Mouse (Mus musculus): Measurements from ENCODE around the gene Gm16181. TPM values are rescaled to one million over a fixed set of nuclear protein-coding genes. Genes with fewer than 3 reads are reported as not detected.
A peak's percentile ranks its signal among the peaks of the same experiment; 100 is the strongest.

Gene Gm16181
- polyA plus RNA-seq, 1 experiment from 2014 or later: 0.46 TPM

DNA sequence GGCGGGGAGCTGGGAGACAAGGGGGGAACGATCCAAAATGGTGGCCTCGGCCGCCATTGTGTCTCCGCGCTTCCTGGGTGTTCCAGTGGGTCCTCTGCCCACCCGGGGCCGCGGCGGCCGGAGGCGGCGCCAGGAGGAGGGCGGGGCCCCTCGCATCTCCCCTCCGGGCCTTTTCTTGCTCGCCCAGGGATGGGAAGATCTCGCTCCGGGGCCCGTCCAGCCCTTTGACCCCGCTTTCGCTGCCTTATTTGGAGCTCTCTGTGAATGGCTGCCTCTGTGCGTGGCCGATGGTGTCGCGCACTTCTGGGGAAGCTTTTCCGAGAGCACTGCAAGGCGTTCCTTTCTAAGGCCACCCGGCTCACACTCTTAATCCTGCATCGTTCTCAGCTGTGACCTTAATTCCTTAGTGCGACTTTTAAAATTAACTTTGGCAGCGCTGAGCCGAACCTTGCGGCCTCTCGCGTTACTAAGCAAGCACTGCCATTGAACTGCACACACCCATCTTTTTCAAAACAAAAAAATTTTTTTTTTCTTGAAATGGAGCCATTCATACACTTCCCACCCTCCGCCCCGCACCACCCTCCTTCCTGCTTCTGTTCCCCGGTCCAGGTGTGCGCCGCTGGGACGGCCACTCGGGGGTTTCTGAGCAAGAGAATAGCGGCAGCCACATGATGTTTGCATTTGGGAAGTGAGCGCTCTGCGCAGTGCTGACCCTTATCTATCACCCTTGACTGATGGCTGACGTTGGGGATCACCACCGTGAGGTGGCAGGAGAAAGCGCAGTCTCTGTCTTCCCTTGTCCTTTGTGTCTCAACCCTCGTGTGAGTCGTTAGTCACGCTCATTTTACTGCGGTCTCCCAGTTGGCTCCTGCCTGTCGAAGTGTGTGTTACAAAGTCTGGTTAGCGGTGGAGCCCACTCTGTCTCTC lies 21.6 kb downstream of the Gm16181 start:
- under 1% methylated on average over 55 of the region's 55 CpGs for WGBS
- peak overlapping the region; percentile 99 for H3K9ac ChIP-seq (ENCODE audit: low read depth, low read length)
- no peaks in the 10 kb centered on the region for H3K9me3 ChIP-seq (ENCODE audit: control insufficient read depth, low read length)
- H3K4me2 ChIP-seq (ENCODE audit: low read depth, low read length): peak overlapping the region; percentile 93
- no peaks in the 10 kb centered on the region for H3K27me3 ChIP-seq (replicated peaks; ENCODE audit: control insufficient read depth, insufficient read depth, low read length)
- H3K36me3 ChIP-seq (ENCODE audit: control insufficient read depth, insufficient read depth, low read length): peaks cover 34% of the 10 kb centered on the region
- peak overlapping the region; percentile 99 for H3K27ac ChIP-seq (ENCODE audit: low read length)
- peaks cover 45% of the 10 kb centered on the region for H3K4me1 ChIP-seq (ENCODE audit: control insufficient read depth, insufficient read depth, low read length)
- peak overlapping the region; percentile 83 for H3K4me3 ChIP-seq (ENCODE audit: low read length)
- peak; percentile 53 for ATAC-seq

DNA sequence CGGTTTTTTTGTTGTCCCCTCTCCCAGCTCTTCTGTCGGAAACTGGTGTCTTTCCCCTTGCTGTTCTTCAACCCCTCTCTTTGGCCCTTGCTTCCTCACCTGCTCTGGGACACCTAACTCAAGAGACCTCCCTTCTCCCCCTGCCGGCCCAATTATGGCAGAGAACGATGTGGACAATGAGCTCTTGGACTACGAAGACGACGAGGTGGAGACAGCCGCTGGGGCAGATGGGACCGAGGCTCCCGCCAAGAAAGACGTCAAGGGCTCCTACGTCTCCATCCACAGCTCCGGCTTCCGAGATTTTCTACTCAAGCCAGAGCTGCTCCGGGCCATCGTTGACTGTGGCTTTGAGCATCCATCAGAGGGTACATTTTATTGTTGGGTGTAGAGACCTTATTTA lies 22.5 kb downstream of the Gm16181 start:
- Histone ChIP-seq H3K4me2 (ENCODE audit: low read depth, low read length) (peak overlapping the region; percentile 93), H3K4me3 (ENCODE audit: low read length) (peak overlapping the region; percentile 83), H3K36me3 (ENCODE audit: control insufficient read depth, insufficient read depth, low read length) (peaks cover 40% of the 10 kb centered on the region), H3K27ac (ENCODE audit: low read length) (peak overlapping the region; percentile 99), H3K4me1 (ENCODE audit: control insufficient read depth, insufficient read depth, low read length) (peaks cover 51% of the 10 kb centered on the region), H3K9me3 (ENCODE audit: control insufficient read depth, low read length) (no peaks in the 10 kb centered on the region), H3K27me3 (replicated peaks; ENCODE audit: control insufficient read depth, insufficient read depth, low read length) (no peaks in the 10 kb centered on the region), H3K9ac (ENCODE audit: low read depth, low read length) (peak overlapping the region; percentile 99)
- ATAC-seq: no peak
- WGBS: 1% methylated on average over 16 of the region's 16 CpGs

DNA sequence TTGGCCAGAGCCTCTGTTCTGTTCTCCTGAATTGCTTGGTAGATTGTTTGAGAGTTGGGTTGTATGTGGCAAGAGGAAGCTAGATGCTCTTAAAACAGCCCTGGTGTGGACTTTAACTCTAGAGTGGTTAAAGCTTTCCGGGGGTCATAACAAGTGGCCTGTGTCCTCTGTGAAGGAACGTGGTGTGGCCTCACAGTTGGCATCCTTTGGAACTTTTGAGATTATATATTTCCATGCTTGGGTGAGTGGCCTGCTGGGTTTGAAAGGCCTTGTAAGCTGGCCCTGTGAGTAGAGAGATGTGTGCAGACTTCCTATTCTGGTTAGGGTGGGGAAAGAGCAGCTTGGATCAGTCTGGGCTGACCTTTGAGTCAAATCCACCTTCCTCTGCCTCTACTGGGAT lies 24.4 kb downstream of the Gm16181 start:
- Histone ChIP-seq H3K36me3 (ENCODE audit: control insufficient read depth, insufficient read depth, low read length) (peaks cover 55% of the 10 kb centered on the region), H3K9me3 (ENCODE audit: control insufficient read depth, low read length) (no peaks in the 10 kb centered on the region), H3K27ac (ENCODE audit: low read length) (peak overlapping the region; percentile 31; the same call in 1 of the 2 replicates), H3K4me1 (ENCODE audit: control insufficient read depth, insufficient read depth, low read length) (peaks cover 51% of the 10 kb centered on the region), H3K9ac (ENCODE audit: low read depth, low read length) (peak overlapping the region; percentile 99; the same call in 1 of the 2 replicates), H3K4me2 (ENCODE audit: low read depth, low read length) (peak overlapping the region; percentile 93), H3K4me3 (ENCODE audit: low read length) (peak overlapping the region; percentile 4; the same call in 1 of the 2 replicates), H3K27me3 (replicated peaks; ENCODE audit: control insufficient read depth, insufficient read depth, low read length) (no peaks in the 10 kb centered on the region)
- 82% methylated on average over 2 of the region's 2 CpGs for WGBS
- no peak for ATAC-seq

DNA sequence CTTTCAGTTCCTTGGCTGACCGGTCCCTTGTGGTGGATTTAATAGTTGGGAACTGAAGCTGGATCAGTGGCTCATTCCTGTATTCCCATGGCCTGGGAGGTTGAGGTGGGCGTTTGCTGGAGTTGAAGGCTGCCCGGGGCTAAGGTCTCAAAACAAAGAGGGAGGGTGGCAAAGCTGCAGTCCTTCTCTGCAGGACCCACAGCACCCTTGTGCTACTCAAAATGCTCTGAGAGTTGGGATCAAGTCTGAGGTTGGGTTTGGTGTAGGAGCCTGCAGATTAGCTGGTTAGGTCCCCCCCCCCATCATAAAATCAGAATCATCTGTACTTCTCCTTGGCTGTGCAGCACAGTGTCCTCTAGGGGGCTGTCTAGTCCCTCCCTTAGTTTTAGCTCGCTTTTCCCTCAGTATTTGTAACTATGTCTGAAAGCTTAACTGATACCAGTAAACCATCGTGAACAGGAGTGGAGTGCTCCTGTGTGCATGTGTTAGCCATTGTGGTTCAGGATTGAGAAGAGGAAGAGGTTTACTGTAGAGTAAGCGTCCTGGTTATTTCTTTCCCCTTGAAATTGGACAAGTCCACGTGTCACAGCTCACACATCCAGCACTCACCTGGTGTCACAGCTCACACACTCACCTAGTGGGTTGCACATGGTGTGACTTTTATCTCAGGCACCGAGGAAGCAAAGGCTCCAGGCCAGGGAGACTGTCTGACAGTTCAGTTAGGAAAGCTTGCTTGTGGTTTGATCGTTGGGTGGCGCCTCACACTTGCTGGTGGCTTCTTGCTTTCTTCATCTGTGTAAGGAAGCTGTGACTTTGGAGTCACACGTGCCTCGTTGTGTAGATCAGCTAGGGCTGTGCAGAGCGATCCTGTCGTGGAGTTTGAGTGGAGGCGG lies 25.3 kb downstream of the Gm16181 start:
- H3K4me3 ChIP-seq (ENCODE audit: low read length): no peak overlapping the region
- no peaks in the 10 kb centered on the region for H3K27me3 ChIP-seq (replicated peaks; ENCODE audit: control insufficient read depth, insufficient read depth, low read length)
- peaks cover 62% of the 10 kb centered on the region for H3K36me3 ChIP-seq (ENCODE audit: control insufficient read depth, insufficient read depth, low read length)
- ATAC-seq: no peak
- peaks cover 45% of the 10 kb centered on the region for H3K4me1 ChIP-seq (ENCODE audit: control insufficient read depth, insufficient read depth, low read length)
- H3K9ac ChIP-seq (ENCODE audit: low read depth, low read length): no peak overlapping the region
- 76% methylated on average over 15 of the region's 15 CpGs for WGBS
- H3K9me3 ChIP-seq (ENCODE audit: control insufficient read depth, low read length): no peaks in the 10 kb centered on the region
- peak overlapping the region; percentile 17; the same call in 1 of the 2 replicates for H3K4me2 ChIP-seq (ENCODE audit: low read depth, low read length)
- H3K27ac ChIP-seq (ENCODE audit: low read length): no peak overlapping the region

DNA sequence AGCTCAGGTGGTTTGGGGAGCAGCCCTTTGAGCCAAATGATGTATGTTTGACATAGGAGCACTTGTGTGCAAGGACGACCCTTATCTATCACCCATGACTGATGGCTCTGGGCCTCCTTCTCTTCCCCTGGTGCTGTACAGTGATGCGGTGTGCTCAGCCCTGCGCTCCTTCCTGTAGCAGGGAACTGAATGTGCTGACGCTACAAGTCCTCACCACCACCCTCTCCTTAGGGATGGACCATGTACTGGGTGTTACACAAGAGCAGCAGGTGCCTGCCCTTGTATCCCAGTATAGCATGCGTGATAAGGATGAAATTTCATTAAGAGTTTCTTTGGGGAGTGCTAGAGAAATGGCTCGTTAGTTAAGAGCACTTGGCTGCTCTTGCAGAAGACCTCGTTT lies 26.5 kb downstream of the Gm16181 start:
- H3K27ac ChIP-seq (ENCODE audit: low read length): no peak overlapping the region
- no peaks in the 10 kb centered on the region for H3K9me3 ChIP-seq (ENCODE audit: control insufficient read depth, low read length)
- peaks cover 44% of the 10 kb centered on the region for H3K4me1 ChIP-seq (ENCODE audit: control insufficient read depth, insufficient read depth, low read length)
- no peak overlapping the region for H3K4me2 ChIP-seq (ENCODE audit: low read depth, low read length)
- no peak overlapping the region for H3K4me3 ChIP-seq (ENCODE audit: low read length)
- peak; percentile 38; the same call in 1 of the 2 replicates for ATAC-seq
- no peak overlapping the region for H3K9ac ChIP-seq (ENCODE audit: low read depth, low read length)
- 80% methylated on average over 7 of the region's 7 CpGs for WGBS
- H3K27me3 ChIP-seq (replicated peaks; ENCODE audit: control insufficient read depth, insufficient read depth, low read length): no peaks in the 10 kb centered on the region
- peaks cover 67% of the 10 kb centered on the region for H3K36me3 ChIP-seq (ENCODE audit: control insufficient read depth, insufficient read depth, low read length)

DNA sequence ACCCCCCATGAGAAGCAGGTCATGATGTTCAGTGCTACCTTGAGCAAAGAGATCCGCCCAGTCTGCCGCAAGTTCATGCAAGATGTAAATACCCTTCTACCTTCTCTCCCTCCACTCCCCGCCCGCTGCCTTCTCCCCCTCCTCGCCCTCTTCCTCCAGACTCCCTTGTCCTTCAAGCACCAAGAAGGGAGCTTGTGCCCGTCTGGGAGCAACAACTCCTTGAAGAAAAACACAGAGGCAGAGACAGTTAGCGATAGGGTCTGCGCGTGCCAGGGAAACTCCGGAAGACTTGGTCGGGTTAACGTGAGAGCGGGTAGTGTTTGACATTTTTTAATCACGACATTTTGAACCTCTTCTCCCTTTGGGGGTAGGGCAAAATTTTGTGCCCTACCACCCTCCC lies 28.4 kb downstream of the Gm16181 start:
- Histone ChIP-seq H3K27ac (ENCODE audit: low read length) (no peak overlapping the region), H3K9ac (ENCODE audit: low read depth, low read length) (no peak overlapping the region), H3K27me3 (replicated peaks; ENCODE audit: control insufficient read depth, insufficient read depth, low read length) (no peaks in the 10 kb centered on the region), H3K4me1 (ENCODE audit: control insufficient read depth, insufficient read depth, low read length) (peaks cover 33% of the 10 kb centered on the region), H3K36me3 (ENCODE audit: control insufficient read depth, insufficient read depth, low read length) (peaks cover 73% of the 10 kb centered on the region), H3K4me2 (ENCODE audit: low read depth, low read length) (no peak overlapping the region), H3K4me3 (ENCODE audit: low read length) (no peak overlapping the region), H3K9me3 (ENCODE audit: control insufficient read depth, low read length) (no peaks in the 10 kb centered on the region)
- ATAC-seq: no peak
- WGBS: 84% methylated on average over 14 of the region's 14 CpGs

DNA sequence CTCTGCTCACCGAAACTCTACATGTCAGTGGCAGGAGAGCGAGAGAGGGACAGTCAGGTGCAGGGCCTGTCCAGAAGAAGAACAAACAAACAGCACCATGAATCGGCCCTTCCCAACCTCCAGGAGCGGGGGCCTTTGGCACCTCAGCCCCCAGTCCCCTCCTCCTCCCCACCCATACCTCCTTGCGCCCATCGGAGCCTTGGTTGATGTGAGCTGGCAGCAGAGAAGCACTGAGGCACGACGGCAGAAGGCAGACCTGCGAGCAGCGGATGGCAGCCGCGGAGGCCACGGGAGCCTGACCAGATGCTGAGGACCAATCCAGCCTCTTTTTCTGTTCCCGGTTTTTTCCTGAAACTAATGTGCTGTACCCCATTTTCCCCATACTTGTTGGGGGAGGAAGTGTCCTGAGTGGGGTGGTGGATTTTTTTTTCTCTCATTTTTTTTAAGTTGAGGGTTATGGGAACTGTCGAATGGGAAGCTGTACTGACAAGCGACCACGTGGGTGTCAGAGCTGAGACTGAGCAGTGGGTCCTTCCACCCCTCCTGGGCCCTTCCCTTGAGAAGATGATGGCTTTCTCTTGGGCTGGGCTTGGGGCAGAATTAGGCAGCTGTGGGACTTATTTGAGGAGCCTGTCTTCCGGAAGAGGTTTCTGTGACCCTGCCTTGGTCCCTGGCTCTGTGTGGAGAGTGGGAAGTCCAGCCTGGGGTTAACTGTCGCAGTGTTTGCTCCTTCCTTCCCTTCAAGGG lies 29.0 kb downstream of the Gm16181 start:
- Histone ChIP-seq H3K27me3 (replicated peaks; ENCODE audit: control insufficient read depth, insufficient read depth, low read length) (no peaks in the 10 kb centered on the region), H3K4me3 (ENCODE audit: low read length) (no peak overlapping the region), H3K36me3 (ENCODE audit: control insufficient read depth, insufficient read depth, low read length) (peaks cover 68% of the 10 kb centered on the region), H3K9me3 (ENCODE audit: control insufficient read depth, low read length) (no peaks in the 10 kb centered on the region), H3K4me1 (ENCODE audit: control insufficient read depth, insufficient read depth, low read length) (peaks cover 27% of the 10 kb centered on the region), H3K27ac (ENCODE audit: low read length) (no peak overlapping the region), H3K9ac (ENCODE audit: low read depth, low read length) (no peak overlapping the region), H3K4me2 (ENCODE audit: low read depth, low read length) (no peak overlapping the region)
- no peak for ATAC-seq
- WGBS: 81% methylated on average over 19 of the region's 19 CpGs

DNA sequence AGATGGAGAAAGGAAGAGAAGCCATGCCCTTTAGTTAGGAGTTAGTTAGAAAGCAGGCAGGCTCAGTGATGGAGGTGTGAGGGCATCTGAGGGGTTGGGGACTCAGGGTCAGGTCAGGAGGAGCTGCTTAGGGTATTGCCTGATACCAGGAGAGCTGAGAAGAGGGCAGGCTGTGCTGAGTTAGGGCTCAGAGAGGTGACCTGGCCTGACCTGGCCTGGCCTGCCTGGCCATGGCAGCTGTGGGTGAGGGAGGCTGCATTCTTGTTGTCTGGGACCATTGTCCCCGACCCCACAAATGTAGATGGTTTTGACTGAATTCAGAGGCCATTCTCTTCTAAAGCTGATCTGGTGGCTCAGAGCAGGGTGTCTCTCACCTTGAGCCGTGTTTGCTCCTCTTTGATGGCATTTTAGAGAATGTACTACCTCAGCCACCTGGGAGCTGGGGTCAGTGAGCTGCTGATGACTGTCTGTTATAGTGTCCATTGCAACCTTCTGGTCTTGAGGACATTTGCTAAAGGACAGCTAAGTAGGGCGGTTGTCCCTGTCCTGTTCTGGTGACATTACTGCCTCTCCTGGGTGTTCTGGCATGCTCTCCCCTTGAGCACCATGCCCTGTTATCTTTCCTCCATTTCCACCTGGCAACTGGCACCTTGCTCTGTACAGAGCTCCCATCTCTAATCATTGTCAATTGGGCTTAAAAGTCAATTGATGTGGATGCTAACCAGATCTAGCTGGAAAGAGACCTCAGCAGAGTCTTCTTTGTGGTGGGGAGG lies 29.9 kb downstream of the Gm16181 start:
- no peak overlapping the region for H3K4me2 ChIP-seq (ENCODE audit: low read depth, low read length)
- H3K27ac ChIP-seq (ENCODE audit: low read length): no peak overlapping the region
- H3K9ac ChIP-seq (ENCODE audit: low read depth, low read length): no peak overlapping the region
- H3K36me3 ChIP-seq (ENCODE audit: control insufficient read depth, insufficient read depth, low read length): peaks cover 60% of the 10 kb centered on the region
- no peaks in the 10 kb centered on the region for H3K27me3 ChIP-seq (replicated peaks; ENCODE audit: control insufficient read depth, insufficient read depth, low read length)
- H3K4me3 ChIP-seq (ENCODE audit: low read length): no peak overlapping the region
- no peak for ATAC-seq
- WGBS: 88% methylated on average over 3 of the region's 3 CpGs
- H3K9me3 ChIP-seq (ENCODE audit: control insufficient read depth, low read length): no peaks in the 10 kb centered on the region
- peaks cover 19% of the 10 kb centered on the region for H3K4me1 ChIP-seq (ENCODE audit: control insufficient read depth, insufficient read depth, low read length)
